Mouse (Mus musculus) neural tube, postnatal 0 days (tissue): ENCODE measurements around the gene March7. TPM values are rescaled to one million over a fixed set of nuclear protein-coding genes. Genes with fewer than 3 reads are reported as not detected.

Source experiments
- polyA plus RNA-seq: library from polyadenylated mRNA; unstranded; fragments of >200 nt; fragmentation: Nextera tagmentation; extraction: Ambion mirVana; gene quantifications from 2 replicates; pipeline ENCODE4 v1.2.1, GENCODE M21; 2015

March7 gene
- polyA plus RNA-seq: 63.8 and 69.0 TPM in 2 replicates

DNA sequence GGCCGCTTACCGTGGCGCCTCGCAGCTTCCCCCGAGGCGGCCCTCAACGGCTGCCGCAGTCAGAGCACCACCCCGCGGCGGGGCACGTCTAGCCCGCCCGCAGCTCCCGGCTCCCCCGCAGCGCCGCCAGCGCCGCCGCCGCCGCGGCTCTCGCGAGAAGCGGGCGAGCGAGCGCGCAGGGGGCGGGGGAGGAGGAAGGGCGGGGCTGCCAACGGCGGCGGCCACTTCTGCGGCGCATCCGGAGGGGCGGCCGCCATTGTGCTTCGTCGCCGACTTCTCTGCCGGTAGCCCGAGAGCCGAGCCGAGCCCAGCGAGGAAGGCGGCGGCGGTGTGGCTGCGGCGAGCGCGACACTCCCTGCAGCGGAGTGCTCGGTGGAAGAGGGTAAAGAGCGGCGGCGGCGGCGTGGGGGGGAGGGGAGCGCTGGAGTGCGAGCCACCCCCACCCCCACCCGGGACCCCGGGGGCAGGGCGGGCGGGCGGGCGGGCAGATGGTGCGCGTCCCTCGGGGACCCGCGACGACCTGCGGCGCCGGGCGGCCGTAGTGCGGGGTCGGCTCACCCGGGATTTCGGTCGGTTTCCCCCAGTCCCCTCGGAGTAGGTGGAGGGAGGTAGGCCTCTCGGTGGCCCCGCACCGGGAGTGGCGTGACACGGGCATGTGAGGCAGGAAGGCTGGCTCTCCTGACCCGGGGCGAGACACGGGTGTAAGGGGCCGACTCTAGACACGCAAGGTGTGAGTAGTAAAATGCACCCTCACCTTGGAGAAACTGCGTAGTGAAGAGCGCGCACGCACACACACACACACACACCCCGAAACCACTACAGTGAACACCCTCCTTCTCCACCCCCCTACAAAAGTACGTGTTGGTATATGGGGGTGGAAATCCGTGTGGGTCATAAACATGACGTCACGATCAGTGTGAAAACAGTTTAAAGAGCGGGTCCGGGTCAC is at the start of gene March7, which contains the start of gene Baz2b:
March7 (plus strand) TSS at position 185 of the 949 bp plus-strand sequence.
Baz2b (minus strand) TSS at position 137 of the 949 bp plus-strand sequence.

GRCm38 (mm10) chr2:60284467-60284821 is 74.8 kb downstream of the March7 start, which contains the start of gene Cd302:
TSS of gene Cd302 (minus strand) at chr2:60284488.

Other genes with a start within 250 kb of the March7 start
- 59.1 and 63.3 TPM in 2 replicates for gene Baz2b, start within 50 bp of the March7 start, polyA plus RNA-seq
- 27.0 and 30.2 TPM in 2 replicates for gene Cd302, start 74.6 kb downstream of the March7 start, polyA plus RNA-seq
- gene Ly75, start 173.4 kb downstream of the March7 start, polyA plus RNA-seq: 2.4 and 2.5 TPM in 2 replicates